Mouse (Mus musculus): ENCODE data around the gene Lasp1.
A peak's percentile ranks its signal among the peaks of the same experiment; 100 is the strongest.

The Lasp1 gene

DNA sequence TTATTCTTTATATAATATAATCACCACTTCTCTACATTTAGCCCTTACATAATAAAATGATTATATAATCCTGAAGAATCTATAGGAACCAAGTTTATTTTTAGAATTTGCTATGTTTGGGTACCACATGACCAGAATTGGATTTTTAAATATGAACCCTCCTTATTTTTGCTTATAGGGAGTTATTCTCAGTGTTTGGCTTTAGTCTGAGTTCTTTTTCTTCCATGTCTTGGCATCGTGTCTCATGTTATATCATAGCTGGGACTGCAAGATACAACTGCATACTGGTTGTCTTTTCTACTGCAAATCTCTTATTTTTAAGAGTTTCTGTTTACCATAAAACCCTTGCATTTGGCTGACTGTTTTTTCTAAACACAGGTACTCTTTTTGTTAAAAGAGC is 75.6 kb downstream of the Lasp1 start:
- no peak for DNase-seq (ENCODE audit: low spot score in 2 of 2)

DNA sequence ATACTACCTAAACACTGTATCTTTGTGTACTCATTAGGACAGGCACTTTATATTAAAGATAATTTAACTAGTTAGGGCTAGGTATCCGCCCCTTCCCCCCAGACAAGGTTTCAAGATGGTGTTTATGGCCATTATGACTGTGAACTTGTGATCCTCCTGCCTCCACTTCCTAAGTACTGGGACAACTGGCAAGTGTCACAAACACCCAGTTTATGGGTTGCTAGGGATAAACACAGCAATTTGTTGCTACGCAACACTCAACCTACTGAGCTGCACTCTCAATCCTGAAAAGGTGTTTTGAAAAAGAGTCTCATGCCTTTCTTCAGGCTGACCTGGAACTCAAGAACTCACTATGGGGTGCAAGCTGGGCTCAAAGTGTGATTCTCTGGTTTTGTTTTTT is 78.5 kb downstream of the Lasp1 start:
- no peak for DNase-seq (ENCODE audit: low spot score in 2 of 2)

DNA sequence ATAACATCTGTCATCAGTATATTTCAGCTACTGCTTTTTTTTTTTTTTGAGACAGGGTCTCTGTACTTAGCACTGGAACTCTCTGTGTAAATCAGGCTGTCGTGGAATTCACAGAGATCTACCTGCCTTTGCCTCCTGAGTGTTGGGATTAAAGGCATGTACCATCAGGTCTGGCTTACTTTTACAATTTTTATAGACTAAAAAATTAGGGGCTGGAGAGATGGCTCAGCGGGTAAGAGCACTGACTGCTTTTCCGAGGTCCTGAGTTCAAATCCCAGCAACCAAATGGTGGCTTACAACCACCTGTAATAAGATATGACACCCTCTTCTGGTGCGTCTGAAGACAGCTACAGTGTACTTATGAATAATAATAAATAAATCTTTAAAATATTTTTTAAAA is 81.6 kb downstream of the Lasp1 start:
- no peak for DNase-seq (ENCODE audit: low spot score in 2 of 2)

DNA sequence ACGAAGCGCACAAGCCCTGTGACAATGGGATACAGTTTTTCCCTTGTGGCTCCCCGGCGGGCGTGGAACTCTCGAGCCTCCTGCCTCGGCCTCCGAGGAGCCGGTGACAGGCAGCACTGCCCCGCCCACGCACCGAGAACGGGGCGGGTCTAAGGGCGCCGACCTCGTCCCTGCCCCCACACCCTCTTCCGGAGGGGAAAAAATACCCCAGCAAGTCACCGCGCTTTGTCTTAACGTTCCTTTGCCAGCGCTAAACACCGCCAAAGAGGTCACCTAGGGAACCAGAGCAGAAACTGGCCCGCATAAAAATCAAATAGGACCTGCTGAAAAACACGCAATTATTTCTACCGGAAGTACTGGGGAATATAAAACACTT is 84.7 kb downstream of the Lasp1 start:
- DNase-seq (ENCODE audit: low spot score in 2 of 2), result peak; percentile 71 to 75

DNA sequence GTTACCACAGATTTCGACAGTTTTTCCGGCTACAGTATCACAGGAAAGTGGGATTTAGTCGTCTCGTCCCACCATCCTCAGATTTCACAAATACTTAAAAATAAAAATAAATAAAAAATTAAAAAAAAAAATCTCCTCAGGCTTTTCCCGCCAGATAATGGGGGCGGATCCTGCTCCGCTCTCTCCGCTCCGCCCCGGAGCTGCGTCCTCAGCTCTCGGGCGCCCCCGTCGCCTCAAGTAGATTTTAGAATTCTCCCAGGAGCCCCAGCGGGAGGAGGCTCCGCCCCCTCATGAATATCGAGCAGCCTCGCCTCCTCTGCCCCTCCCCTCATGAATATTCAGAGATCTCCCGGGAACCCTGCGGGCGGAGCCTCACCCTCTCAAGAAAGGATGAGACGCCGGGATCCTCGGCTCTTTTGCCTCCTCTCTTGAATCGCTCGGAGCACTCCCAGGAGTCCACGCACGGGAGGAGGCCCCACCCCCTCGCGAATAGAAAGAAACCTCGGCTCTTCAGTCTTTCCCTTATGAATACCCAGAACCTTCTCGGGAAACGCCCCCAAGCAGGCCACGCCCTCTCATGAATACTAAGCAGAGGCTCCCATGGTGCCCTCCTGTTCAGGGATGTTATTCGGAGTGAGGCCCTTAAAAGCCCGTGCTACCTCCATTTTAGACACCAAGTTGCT is 85.3 kb downstream of the Lasp1 start, which contains the start of gene Fbxo47:
TSS of gene Fbxo47 (minus strand) at position 237 of the 683 bp plus-strand sequence.
- peak; percentile 97 to 98 for DNase-seq (ENCODE audit: low spot score in 2 of 2)

DNA sequence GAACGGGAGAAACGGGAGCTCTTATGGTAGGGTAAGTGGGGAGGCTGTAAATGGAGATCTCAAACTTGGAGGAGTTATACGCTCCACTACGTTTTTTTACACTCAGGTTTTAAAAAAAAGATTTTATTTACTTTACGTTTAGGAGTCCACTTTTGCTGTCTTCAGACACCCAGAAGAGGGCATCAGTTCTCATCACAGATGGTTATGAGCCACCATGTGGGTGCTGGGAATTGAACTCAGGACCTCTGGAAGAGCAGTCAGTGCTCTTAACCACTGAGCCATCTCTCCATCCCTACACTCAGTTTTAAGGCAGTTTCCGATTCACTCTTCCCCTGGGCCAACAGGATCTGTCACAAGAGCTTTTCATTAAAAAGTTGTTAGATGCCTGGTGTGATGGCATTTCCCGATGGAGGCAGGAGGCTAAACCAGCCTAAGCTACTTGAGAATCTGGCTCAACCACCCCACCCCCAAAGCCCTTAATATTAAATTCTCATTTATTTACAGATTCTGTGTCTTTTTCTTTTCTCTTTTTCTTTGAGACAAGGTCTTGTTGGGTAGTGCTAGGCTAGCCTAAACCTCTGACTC is 85.9 kb downstream of the Lasp1 start:
- DNase-seq (ENCODE audit: low spot score in 2 of 2), result no peak

DNA sequence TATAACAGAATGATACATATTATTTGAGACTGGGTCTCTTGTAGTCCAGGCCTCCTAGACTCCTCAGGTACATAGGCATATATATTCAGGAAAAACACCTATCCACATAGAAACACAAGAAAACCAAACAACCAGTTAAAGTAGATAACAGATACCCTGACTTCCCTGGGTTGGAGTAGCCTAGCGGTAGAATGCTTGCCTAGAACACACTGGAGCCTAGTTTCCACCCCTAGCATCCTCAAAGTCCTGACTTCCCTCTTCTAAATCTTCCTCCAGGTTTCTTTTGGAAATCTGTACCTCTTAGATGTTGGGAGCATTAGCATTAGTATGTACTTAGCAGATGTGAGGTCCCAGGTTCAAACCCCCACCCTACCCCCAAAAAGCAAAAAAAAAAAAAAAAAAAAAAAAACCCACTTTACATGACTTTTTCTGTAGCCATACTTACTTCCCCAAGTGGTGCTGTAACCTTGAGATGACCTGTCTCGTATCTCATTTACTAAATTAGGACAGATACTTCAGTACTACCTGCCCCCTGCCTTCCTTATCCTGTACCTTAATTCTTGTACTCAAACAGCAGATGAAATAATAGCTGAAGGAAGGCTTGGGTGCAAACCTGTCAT is 86.6 kb downstream of the Lasp1 start:
- no peak for DNase-seq (ENCODE audit: low spot score in 2 of 2)
